Mouse (Mus musculus): Measurements from ENCODE around the gene Ehd4.

DNA sequence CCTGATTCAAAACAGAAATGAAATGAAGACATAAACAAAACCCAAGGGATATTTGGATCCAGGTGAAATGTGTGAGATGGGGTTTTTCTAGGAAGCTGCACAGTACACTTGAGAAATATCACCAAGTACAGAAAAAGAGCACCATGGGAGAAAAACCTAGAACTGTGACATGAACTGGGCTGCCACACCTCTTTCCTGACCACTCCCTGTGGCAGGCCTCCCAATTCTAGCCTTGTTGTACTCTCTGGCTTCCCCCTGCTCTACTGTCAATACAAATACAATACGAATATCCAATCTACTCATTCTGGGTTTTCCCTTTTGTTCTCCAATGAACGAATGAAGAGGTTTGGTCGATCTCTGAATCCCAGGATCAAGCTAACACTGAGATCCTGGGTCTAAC is 40.4 kb downstream of the Ehd4 start:
- no peak for TF ChIP-seq CTCF (IDR thresholded peaks at IDR 0.05; ENCODE audit: low read depth, low read length)
- TF ChIP-seq POLR2A (IDR thresholded peaks at IDR 0.05; ENCODE audit: borderline replicate concordance, low read depth, low read length): no peak

All from bone marrow macrophage, adult 2 months (primary cell).